Mouse (Mus musculus) liver, embryonic 15.5 days (tissue): Measurements from ENCODE around the gene Ftl1. TPM values are rescaled to one million over a fixed set of nuclear protein-coding genes. Genes with fewer than 3 reads are reported as not detected.
A peak's percentile ranks its signal among the peaks of the same experiment; 100 is the strongest.

Source experiments
- ATAC-seq: fragments of 200-750 bp; cut with Nextera tagmentation; 2 replicates; pipeline ENCODE4 v1.8.0; 2017; ENCODE audit warnings: moderate number of reproducible peaks, mild to moderate bottlenecking, moderate library complexity; ENCODE audit not compliant: insufficient read depth
- H3K27ac ChIP-seq: fragments of 300-500 bp; sonication (generic); replicated peaks from 2 replicates; pipeline ENCODE4 v1.5.1; 2015; ENCODE audit warnings: mild to moderate bottlenecking, inconsistent platforms
- H3K27me3 ChIP-seq: fragments of 300-500 bp; sonication (generic); 2 replicates; pipeline ENCODE4 v1.6.1; 2015; ENCODE audit warnings: mild to moderate bottlenecking, inconsistent platforms
- H3K36me3 ChIP-seq: fragments of 300-500 bp; sonication (generic); replicated peaks from 2 replicates; pipeline ENCODE4 v1.6.1; 2015; ENCODE audit warnings: moderate library complexity, mild to moderate bottlenecking, inconsistent platforms
- H3K4me1 ChIP-seq: fragments of 300-500 bp; sonication (generic); replicated peaks from 2 replicates; pipeline ENCODE4 v1.6.1; 2015; ENCODE audit warnings: inconsistent platforms
- H3K4me2 ChIP-seq: fragments of 300-500 bp; sonication (generic); 2 replicates; pipeline ENCODE4 v1.6.1; 2015; ENCODE audit warnings: moderate library complexity, mild to moderate bottlenecking, inconsistent platforms
- H3K4me3 ChIP-seq: fragments of 300-500 bp; sonication (generic); replicated peaks from 2 replicates; pipeline ENCODE4 v1.5.1; 2015; ENCODE audit warnings: mild to moderate bottlenecking, inconsistent platforms
- H3K9ac ChIP-seq: fragments of 300-500 bp; sonication (generic); 2 replicates; pipeline ENCODE4 v1.6.1; 2015; ENCODE audit warnings: moderate library complexity, mild to moderate bottlenecking, inconsistent platforms
- H3K9me3 ChIP-seq: fragments of 300-500 bp; sonication (generic); replicated peaks from 2 replicates; pipeline ENCODE4 v1.6.1; 2016; ENCODE audit warnings: inconsistent platforms
- WGBS: fragments of 180-500 bp; shearing (Covaris S2); methylation state at CpG from one replicate; pipeline ENCODE4 v1.1.7; 2015; ENCODE audit warnings: mixed read lengths; ENCODE audit not compliant: insufficient replicate concordance; 5-methylcytosine and 5-hydroxymethylcytosine counted together
- polyA plus RNA-seq: library from polyadenylated mRNA; unstranded; fragments of >200 nt; fragmentation: Nextera tagmentation; extraction: Ambion mirVana; gene quantifications from 2 replicates; pipeline ENCODE4 v1.2.1, GENCODE M21; 2015

Gene Ftl1
- polyA plus RNA-seq, 1 experiment from 2014 or later: 6,104 TPM

DNA sequence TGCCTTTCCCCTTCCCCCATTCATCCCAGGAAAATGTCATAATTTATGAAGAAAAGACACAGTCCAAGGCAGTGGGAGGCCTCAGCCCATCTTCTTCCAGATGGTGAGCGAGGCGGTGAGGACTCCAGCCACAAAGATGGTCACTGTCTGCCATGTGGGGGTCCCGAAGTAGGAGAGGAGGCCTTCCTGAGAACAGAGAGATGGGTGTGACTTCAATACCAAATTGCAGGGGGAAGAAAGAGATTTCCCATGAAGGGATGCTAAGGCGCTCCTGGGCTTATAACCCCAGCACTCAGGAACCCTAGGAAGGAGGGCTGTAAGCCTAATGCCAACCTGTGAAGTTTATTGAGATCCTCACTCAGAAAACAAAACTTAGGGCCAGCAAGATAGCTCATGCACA is 2.1 kb upstream of the Ftl1 start:
- no peak for ATAC-seq
- Histone ChIP-seq H3K36me3 (peaks cover 63% of the 10 kb centered on the region), H3K9ac (peak overlapping the region; percentile 25; the same call in 1 of the 2 replicates), H3K27ac (peak overlapping the region; percentile 97), H3K4me2 (peak overlapping the region; percentile 87), H3K4me1 (peaks cover 72% of the 10 kb centered on the region), H3K27me3 (no peaks in the 10 kb centered on the region), H3K4me3 (peak overlapping the region; percentile 76), H3K9me3 (no peaks in the 10 kb centered on the region)
- 86% methylated on average over 4 of the region's 4 CpGs for WGBS

- Histone ChIP-seq H3K9me3 (no peaks in the 10 kb centered on the region), H3K9ac (peak overlapping the region; percentile 80), H3K36me3 (peaks cover 65% of the 10 kb centered on the region), H3K4me3 (peak overlapping the region; percentile 76), H3K4me2 (peak overlapping the region; percentile 87), H3K4me1 (peaks cover 74% of the 10 kb centered on the region), H3K27me3 (no peaks in the 10 kb centered on the region), H3K27ac (peak overlapping the region; percentile 97)
- ATAC-seq: peak; percentile 17
- 64% methylated on average over 5 of the region's 5 CpGs for WGBS
Observed at GRCm38 (mm10) chr7:45461326-45461725, 1.6 kb upstream of the Ftl1 start.

GRCm38 (mm10) chr7:45460860-45461314 is 1.2 kb upstream of the Ftl1 start:
- 3% methylated on average over 13 of the region's 13 CpGs for WGBS
- no peaks in the 10 kb centered on the region for H3K9me3 ChIP-seq
- H3K36me3 ChIP-seq: peaks cover 69% of the 10 kb centered on the region
- peak overlapping the region; percentile 87 for H3K4me2 ChIP-seq
- peak overlapping the region; percentile 97 for H3K27ac ChIP-seq
- H3K27me3 ChIP-seq: no peaks in the 10 kb centered on the region
- peak; percentile 67 for ATAC-seq
- H3K4me3 ChIP-seq: peak overlapping the region; percentile 76
- peaks cover 74% of the 10 kb centered on the region for H3K4me1 ChIP-seq
- H3K9ac ChIP-seq: peak overlapping the region; percentile 80

DNA sequence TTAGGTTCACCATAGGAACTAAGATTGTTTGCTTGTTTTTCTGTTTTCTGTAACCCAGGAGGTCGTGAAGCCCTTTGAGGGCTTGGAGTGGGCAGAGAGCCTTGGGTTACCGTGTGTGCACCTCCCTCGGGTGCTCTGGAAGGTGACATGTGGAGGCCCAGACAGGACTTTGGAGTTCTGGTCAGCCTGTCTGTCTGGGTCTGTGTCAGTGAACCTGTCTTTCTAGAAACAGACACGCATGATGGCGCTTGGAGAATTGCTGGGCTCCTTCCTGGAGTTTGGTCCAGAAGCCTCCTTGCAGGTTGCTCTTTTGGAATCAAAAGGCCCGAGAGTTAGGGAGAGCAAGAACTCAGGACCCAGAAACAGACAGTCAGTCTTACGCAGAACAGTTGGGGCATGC is 693 bp upstream of the Ftl1 start:
- Histone ChIP-seq H3K9ac (peak overlapping the region; percentile 80), H3K4me3 (peak overlapping the region; percentile 76), H3K27ac (peak overlapping the region; percentile 97), H3K4me1 (peaks cover 70% of the 10 kb centered on the region), H3K9me3 (no peaks in the 10 kb centered on the region), H3K4me2 (peak overlapping the region; percentile 87), H3K27me3 (no peaks in the 10 kb centered on the region), H3K36me3 (peaks cover 71% of the 10 kb centered on the region)
- WGBS: 36% methylated on average over 7 of the region's 7 CpGs
- no peak for ATAC-seq

DNA sequence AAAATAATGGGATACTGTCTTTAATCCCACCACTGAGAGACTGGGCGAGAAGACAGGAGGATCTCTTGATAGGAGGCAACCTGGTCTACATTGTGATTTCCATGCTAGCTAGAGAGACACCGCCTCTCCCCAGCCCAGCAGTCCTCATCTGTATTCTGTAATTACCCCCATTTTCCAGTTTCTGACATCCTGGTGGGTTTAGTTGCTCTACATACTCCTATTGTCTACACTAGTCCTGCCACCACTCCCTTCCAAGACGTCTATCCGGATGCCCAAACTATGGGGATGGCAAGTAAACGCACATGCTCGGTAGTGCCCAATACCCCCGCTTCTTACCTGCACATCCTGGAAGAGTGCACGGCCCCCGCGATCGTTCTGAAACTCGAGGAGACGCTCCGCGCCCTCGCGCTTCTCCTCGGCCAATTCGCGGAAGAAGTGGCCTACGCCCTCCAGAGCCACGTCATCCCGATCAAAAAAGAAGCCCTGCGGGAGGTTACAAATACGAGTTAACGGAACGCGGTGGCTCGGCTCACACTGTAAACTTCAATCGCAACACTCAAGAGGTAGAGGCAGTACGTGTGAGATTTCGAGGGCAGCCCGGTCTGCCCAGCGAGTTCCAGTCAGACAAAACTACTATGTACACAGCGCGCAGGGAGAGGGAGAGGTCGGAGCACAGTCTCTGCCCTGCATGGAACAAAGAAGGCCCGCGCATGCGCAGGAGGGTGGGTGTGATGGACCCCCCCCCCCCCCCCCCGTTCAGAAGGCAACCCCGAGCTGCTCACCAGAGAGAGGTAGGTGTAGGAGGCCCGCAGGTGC is 728 bp downstream of the Ftl1 start:
- peak overlapping the region; percentile 87 for H3K4me2 ChIP-seq
- H3K36me3 ChIP-seq: peaks cover 66% of the 10 kb centered on the region
- H3K9ac ChIP-seq: peak overlapping the region; percentile 80
- H3K4me3 ChIP-seq: peak overlapping the region; percentile 76
- ATAC-seq: peak; percentile 34
- no peaks in the 10 kb centered on the region for H3K9me3 ChIP-seq
- no peaks in the 10 kb centered on the region for H3K27me3 ChIP-seq
- H3K4me1 ChIP-seq: peaks cover 62% of the 10 kb centered on the region
- H3K27ac ChIP-seq: peak overlapping the region; percentile 97
- 2% methylated on average over 43 of the region's 43 CpGs for WGBS

DNA sequence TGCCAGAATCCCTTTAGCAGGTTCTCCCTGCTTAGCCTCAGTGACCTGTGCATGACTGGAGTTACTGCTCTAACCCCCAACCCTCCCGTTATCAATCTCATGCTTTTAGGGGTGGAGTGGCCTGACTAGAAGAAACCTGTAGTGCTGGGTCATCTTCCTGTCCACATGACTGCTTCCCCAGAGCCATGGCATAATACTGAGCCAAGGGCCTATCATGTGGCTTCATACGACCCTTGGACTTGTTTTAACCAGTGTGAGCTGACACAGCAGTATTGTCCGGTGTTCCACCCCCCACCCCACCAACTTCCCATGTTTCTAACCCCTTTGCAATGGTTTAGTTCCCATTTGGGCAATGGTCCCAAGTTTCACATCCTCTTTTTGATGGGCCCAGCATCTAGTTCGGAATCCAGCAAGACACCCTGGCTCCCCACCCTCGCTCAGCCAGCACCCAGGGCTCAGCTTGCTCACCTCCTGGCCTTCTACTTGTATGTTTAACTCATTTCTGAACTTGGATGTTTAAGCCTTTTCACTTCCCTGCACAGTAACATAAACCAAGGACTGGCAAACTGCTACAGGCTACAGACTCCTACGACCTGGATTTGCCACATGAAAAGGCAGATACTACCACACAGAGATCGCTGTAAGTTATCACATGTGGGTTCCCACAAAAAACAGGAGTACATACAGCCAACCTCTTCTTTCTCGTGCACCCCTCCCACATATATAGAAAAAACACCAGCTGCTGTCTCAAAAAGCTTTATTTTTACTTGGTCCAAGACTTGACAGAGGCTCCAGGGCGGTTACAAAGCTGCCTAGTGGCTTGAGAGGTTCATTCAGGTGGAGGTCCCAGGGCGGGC is 2.3 kb downstream of the Ftl1 start:
- H3K4me1 ChIP-seq: peaks cover 55% of the 10 kb centered on the region
- WGBS: 38% methylated on average over 10 of the region's 10 CpGs
- no peaks in the 10 kb centered on the region for H3K9me3 ChIP-seq
- peak overlapping the region; percentile 76 for H3K4me3 ChIP-seq
- peak overlapping the region; percentile 97 for H3K27ac ChIP-seq
- H3K36me3 ChIP-seq: peaks cover 54% of the 10 kb centered on the region
- 0 out of 2 replicates have a peak, but pooled peaks have one; percentile 2 for ATAC-seq
- H3K4me2 ChIP-seq: peak overlapping the region; percentile 87
- H3K27me3 ChIP-seq: no peaks in the 10 kb centered on the region
- peak overlapping the region; percentile 80 for H3K9ac ChIP-seq

DNA sequence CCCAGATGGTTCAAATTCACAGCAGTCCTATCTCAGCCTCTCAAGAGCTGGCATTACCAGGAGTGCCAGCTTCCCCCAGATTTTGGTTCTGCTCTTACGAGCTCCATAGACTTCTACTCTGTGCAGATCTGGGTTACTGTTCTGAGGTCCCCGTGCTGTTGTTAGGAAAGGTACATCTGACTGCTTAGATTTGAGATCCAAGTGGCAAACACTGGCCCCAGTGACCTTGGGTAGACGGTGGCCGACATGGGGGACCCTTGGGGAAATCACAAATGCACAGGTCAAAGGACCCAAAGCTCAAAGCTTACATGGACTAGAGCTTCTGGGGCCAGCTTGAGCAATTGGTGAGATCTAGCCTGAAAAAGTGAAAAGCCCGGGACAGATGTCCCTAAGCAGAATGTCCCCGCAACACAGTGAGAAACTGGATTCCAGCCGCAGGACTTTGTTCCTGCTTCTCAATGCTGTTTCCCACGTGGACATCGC is 2.9 kb downstream of the Ftl1 start:
- ATAC-seq: no peak
- Histone ChIP-seq H3K4me1 (peaks cover 55% of the 10 kb centered on the region), H3K9me3 (no peaks in the 10 kb centered on the region), H3K27ac (peak overlapping the region; percentile 97), H3K4me3 (peak overlapping the region; percentile 76; the same call in 1 of the 2 replicates), H3K9ac (0 out of 2 replicates have a peak overlapping the region, but pooled peaks have one; percentile 80), H3K27me3 (no peaks in the 10 kb centered on the region), H3K4me2 (peak overlapping the region; percentile 87), H3K36me3 (peaks cover 54% of the 10 kb centered on the region)
- WGBS: 54% methylated on average over 9 of the region's 9 CpGs

- no peak overlapping the region for H3K9ac ChIP-seq
- peak overlapping the region; percentile 97 for H3K27ac ChIP-seq
- H3K4me3 ChIP-seq: no peak overlapping the region
Observed at GRCm38 (mm10) chr7:45455932-45456696, 3.6 kb downstream of the Ftl1 start.

GRCm38 (mm10) chr7:45454971-45455370 is 4.7 kb downstream of the Ftl1 start:
- 87% methylated on average over 15 of the region's 15 CpGs for WGBS
- H3K36me3 ChIP-seq: peaks cover 52% of the 10 kb centered on the region
- H3K9me3 ChIP-seq: no peaks in the 10 kb centered on the region
- H3K27ac ChIP-seq: no peak overlapping the region
- H3K4me3 ChIP-seq: no peak overlapping the region
- no peak for ATAC-seq
- no peak overlapping the region for H3K9ac ChIP-seq
- no peaks in the 10 kb centered on the region for H3K27me3 ChIP-seq
- H3K4me2 ChIP-seq: no peak overlapping the region
- H3K4me1 ChIP-seq: peaks cover 46% of the 10 kb centered on the region

More at GRCm38 (mm10) chr7:45455932-45456696, 3.6 kb downstream of the Ftl1 start:
- ATAC-seq: no peak
- Histone ChIP-seq H3K4me1 (peaks cover 55% of the 10 kb centered on the region), H3K36me3 (peaks cover 52% of the 10 kb centered on the region), H3K9me3 (no peaks in the 10 kb centered on the region), H3K27me3 (no peaks in the 10 kb centered on the region), H3K4me2 (peak overlapping the region; percentile 87; the same call in 1 of the 2 replicates)
- 73% methylated on average over 13 of the region's 13 CpGs for WGBS

- 0 out of 2 replicates have a peak overlapping the region, but pooled peaks have one; percentile 1 for H3K4me3 ChIP-seq
- WGBS: 50% methylated on average over 23 of the region's 23 CpGs
- H3K4me2 ChIP-seq: 0 out of 2 replicates have a peak overlapping the region, but pooled peaks have one; percentile 20
- no peaks in the 10 kb centered on the region for H3K9me3 ChIP-seq
- no peaks in the 10 kb centered on the region for H3K27me3 ChIP-seq
- H3K9ac ChIP-seq: no peak overlapping the region
- peak; percentile 68 for ATAC-seq
- H3K36me3 ChIP-seq: peaks cover 34% of the 10 kb centered on the region
- H3K27ac ChIP-seq: 0 out of 2 replicates have a peak overlapping the region, but pooled peaks have one; percentile 19
- H3K4me1 ChIP-seq: peaks cover 33% of the 10 kb centered on the region
Observed at GRCm38 (mm10) chr7:45451344-45451982, 8.2 kb downstream of the Ftl1 start.
